Mouse (Mus musculus): Measurements from ENCODE around the gene Leng9.

GRCm38 (mm10) chr7:4123732-4124131 lies 26.4 kb downstream of the Leng9 start:
- no peak for TF ChIP-seq CTCF (conservative IDR thresholded peaks at IDR 0.05; ENCODE audit: insufficient read depth, insufficient read length, low read depth, low read length)
- TF ChIP-seq POLR2A (IDR thresholded peaks at IDR 0.05; ENCODE audit: low read depth, low read length): no peak

All from kidney, adult 2 months (tissue).